Mouse (Mus musculus) thymus, adult 18-20 months (tissue): ENCODE results near the gene Sash3.
A peak's percentile ranks its signal among the peaks of the same experiment; 100 is the strongest.
"Not testable (repeated sequence)": the region's sequence is repeated elsewhere in the genome, so short reads cannot be mapped to it uniquely, and the experiment has no call there.

ENCODE experiments used
- DNase-seq, 2 experiments: peaks; one replicate each; pipeline ENCODE4 v3.0.0; 2022; ENCODE audit warnings: mixed read lengths in 2 of 2

Sash3 gene

GRCm38 (mm10) chrX:48204469-48204868, 58.2 kb downstream of the Sash3 start:
- DNase-seq: no peak

DNA sequence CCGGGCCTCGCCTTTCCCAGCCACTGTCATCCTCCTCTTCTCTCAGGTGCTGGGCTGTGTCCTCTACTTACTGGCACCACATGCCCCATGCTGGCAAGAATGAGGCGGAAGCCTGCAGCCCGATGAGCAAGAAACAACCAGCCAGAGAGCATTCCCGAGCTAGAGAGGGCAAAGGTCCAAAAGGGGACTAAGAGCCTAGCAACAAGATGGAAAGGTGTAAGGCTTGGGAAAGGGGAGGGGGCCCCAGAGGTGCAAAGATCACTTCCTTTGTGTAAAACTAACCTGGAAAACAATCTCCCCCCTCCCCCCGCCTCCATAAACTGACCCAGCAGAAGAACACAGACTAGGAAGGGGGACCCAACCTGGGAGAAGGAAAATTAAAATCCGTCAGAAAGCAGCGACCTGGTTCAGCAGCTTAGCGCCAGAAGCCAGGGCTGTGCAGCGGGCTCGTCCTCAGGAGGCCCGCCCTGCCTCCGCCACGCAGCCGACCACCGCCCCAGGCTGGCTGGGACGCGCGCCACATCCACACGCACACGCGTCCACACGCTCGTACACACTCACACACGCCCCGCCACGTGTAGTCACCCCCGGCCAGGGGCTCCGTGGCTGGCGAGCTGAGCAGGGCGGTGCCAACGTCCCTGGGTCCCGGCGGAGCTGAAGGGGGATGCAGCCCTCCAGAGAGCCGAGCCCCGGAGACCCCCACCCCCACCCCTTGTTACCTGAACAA, 61.7 kb downstream of the Sash3 start:
- DNase-seq: peak; percentile 2 to 9

GRCm38 (mm10) chrX:48208519-48209185, 62.4 kb downstream of the Sash3 start, which contains the start of gene Zdhhc9:
TSS of gene Zdhhc9 (minus strand) at chrX:48208878.
- DNase-seq: peak; percentile 80 to 88

GRCm38 (mm10) chrX:48209746-48210145, 63.5 kb downstream of the Sash3 start:
- not testable (repeated sequence) for DNase-seq
